Mouse (Mus musculus) layer of hippocampus, adult 2 months (tissue): ENCODE measurements around the gene Pitx3. TPM values are rescaled to one million over a fixed set of nuclear protein-coding genes. Genes with fewer than 3 reads are reported as not detected.

Source experiments
- DNase-seq, 2 experiments: peaks; one replicate each; pipeline ENCODE4 v3.0.0; 2022; ENCODE audit warnings: low spot score in 2 of 2
- H3K27ac ChIP-seq: fragments of 200-600 bp; 2 replicates; pipeline ENCODE4 v1.8.1; 2022
- H3K4me3 ChIP-seq: fragments of 200-600 bp; 2 replicates; pipeline ENCODE4 v1.8.1; 2022; ENCODE audit warnings: mild to moderate bottlenecking
- CTCF ChIP-seq: fragments of 200-600 bp; conservative IDR thresholded peaks from 2 replicates; pipeline ENCODE4 v1.8.1; 2022; ENCODE audit warnings: antibody characterized with exemption, mild to moderate bottlenecking, moderate library complexity
- total RNA-seq, 2 experiments: library from RNA; stranded (reverse); gene quantifications; 2 replicates each; pipeline ENCODE4 v1.2.3; 2021

The Pitx3 gene
- total RNA-seq, 2 experiments from 2014 or later, result not detected

GRCm38 (mm10) chr19:46124651-46125050 is 23.5 kb downstream of the Pitx3 start:
- TF ChIP-seq CTCF, result no peak
- no peak overlapping the region for H3K27ac ChIP-seq
- DNase-seq, result no peak
- no peak overlapping the region for H3K4me3 ChIP-seq

GRCm38 (mm10) chr19:46123876-46124275 is 24.2 kb downstream of the Pitx3 start:
- TF ChIP-seq CTCF, result no peak
- H3K27ac ChIP-seq, result no peak overlapping the region
- no peak for DNase-seq
- H3K4me3 ChIP-seq, result no peak overlapping the region

GRCm38 (mm10) chr19:46120872-46121271 is 27.3 kb downstream of the Pitx3 start:
- no peak for TF ChIP-seq CTCF
- H3K27ac ChIP-seq, result no peak overlapping the region
- no peak for DNase-seq
- no peak overlapping the region for H3K4me3 ChIP-seq

- DNase-seq, result no peak
- TF ChIP-seq CTCF, result no peak
- no peak overlapping the region for H3K4me3 ChIP-seq
- no peak overlapping the region for H3K27ac ChIP-seq
Observed at GRCm38 (mm10) chr19:46119458-46119857, 28.7 kb downstream of the Pitx3 start.

GRCm38 (mm10) chr19:46114617-46115016 is 33.5 kb downstream of the Pitx3 start:
- Histone ChIP-seq H3K27ac (no peak overlapping the region), H3K4me3 (no peak overlapping the region)
- no peak for DNase-seq
- TF ChIP-seq CTCF, result no peak

GRCm38 (mm10) chr19:46110781-46111180 is 37.3 kb downstream of the Pitx3 start:
- no peak for DNase-seq
- TF ChIP-seq CTCF, result no peak
- H3K27ac ChIP-seq, result no peak overlapping the region
- H3K4me3 ChIP-seq, result no peak overlapping the region

- H3K4me3 ChIP-seq, result no peak overlapping the region
- H3K27ac ChIP-seq, result no peak overlapping the region
- TF ChIP-seq CTCF, result no peak
- no peak for DNase-seq
Observed at GRCm38 (mm10) chr19:46110214-46110613, 37.9 kb downstream of the Pitx3 start.

GRCm38 (mm10) chr19:46104187-46104557 is 44.0 kb downstream of the Pitx3 start:
- Histone ChIP-seq H3K4me3 (no peak overlapping the region), H3K27ac (no peak overlapping the region)
- no peak for DNase-seq
- no peak for TF ChIP-seq CTCF

- DNase-seq, result no peak
- Histone ChIP-seq H3K27ac (no peak overlapping the region), H3K4me3 (no peak overlapping the region)
- TF ChIP-seq CTCF, result no peak
Observed at GRCm38 (mm10) chr19:46103437-46104186, 44.5 kb downstream of the Pitx3 start.

GRCm38 (mm10) chr19:46099561-46099960 is 48.6 kb downstream of the Pitx3 start:
- no peak for DNase-seq
- Histone ChIP-seq H3K27ac (no peak overlapping the region), H3K4me3 (no peak overlapping the region)
- TF ChIP-seq CTCF, result no peak

GRCm38 (mm10) chr19:46096396-46096795 is 51.7 kb downstream of the Pitx3 start:
- Histone ChIP-seq H3K27ac (no peak overlapping the region), H3K4me3 (no peak overlapping the region)
- TF ChIP-seq CTCF, result no peak
- no peak for DNase-seq

GRCm38 (mm10) chr19:46095291-46095690 is 52.8 kb downstream of the Pitx3 start:
- no peak for TF ChIP-seq CTCF
- Histone ChIP-seq H3K27ac (no peak overlapping the region), H3K4me3 (no peak overlapping the region)
- peak; percentile 30 to 58 for DNase-seq

GRCm38 (mm10) chr19:46094144-46094543 is 54.0 kb downstream of the Pitx3 start:
- H3K4me3 ChIP-seq, result no peak overlapping the region
- no peak overlapping the region for H3K27ac ChIP-seq
- TF ChIP-seq CTCF, result no peak
- no peak for DNase-seq

- H3K4me3 ChIP-seq, result no peak overlapping the region
- no peak for TF ChIP-seq CTCF
- no peak overlapping the region for H3K27ac ChIP-seq
- DNase-seq, result no peak
Observed at GRCm38 (mm10) chr19:46091641-46092040, 56.5 kb downstream of the Pitx3 start.
